In the genomic region with DNA sequence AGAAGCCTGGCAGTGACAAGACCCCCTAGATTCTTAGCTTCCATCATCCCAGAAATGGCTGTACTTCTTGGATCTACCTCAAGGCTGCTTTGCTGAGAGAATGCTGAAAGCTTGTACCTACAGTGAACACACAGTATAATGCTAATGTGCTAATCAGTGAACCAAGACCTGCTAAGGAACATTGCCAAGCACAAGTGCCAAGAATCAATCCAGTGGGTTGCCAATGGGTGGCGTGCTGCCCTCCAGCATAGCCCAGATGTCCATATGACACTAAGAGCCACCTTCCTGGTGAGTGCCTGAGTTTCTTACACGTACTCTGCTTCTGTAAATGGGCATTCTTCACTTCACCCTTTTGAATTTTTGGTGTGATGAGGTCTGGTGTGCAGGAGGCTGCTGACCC, we compare ENCODE assay signal across 22 mouse cellular contexts. TPM values are rescaled to one million over a fixed set of nuclear protein-coding genes. Genes with fewer than 3 reads are reported as not detected.
DNase-seq lines count a peak whose midpoint lies in the region; ATAC-seq and TF ChIP-seq lines count a peak whose summit lies in the region.
"Had no signal": no experiment of that assay in that cellular context is flagged by ENCODE, and none has a peak within 500 bp of the region (broad histone marks: within the 10 kb centered on the region; RNA-seq: fewer than 3 reads in every experiment).

No protein-coding gene starts in this region.

- peak; percentile 33 for DNase-seq in hindbrain, postnatal 0 days (ENCODE audit: low spot score)
- no peak for DNase-seq in hindbrain, embryonic 10.5 days (ENCODE audit: low spot score)
- peak; percentile 44 for DNase-seq in left cerebral cortex, postnatal 4 days
- DNase-seq in left cerebral cortex, adult 18-20 months (ENCODE audit: low spot score in 2 of 2): no peak
- no peak for DNase-seq in kidney, postnatal 0 days (ENCODE audit: low spot score)
- no peak for DNase-seq in lung, postnatal 4 days
- DNase-seq: adrenal gland, postnatal 36 days; cerebellum, adult 11-12 months; forebrain, postnatal 0 days; gastrocnemius, postnatal 14 days; heart, adult 11 months; liver, embryonic 13.5 days; lung, embryonic 14.5 days; thymus, adult 2 months; thymus, postnatal 4 days had no signal

- TF ChIP-seq CTCF in hindbrain, postnatal 0 days (IDR thresholded peaks at IDR 0.05; ENCODE audit: low read depth): no peak; the same call in 1 of the 2 replicates
- TF ChIP-seq CTCF in kidney, postnatal 0 days (IDR thresholded peaks at IDR 0.05; ENCODE audit: low read depth): peak; percentile 17; the same call in 1 of the 2 replicates

- no peaks in the 10 kb centered on the region for H3K27me3 ChIP-seq in hindbrain, postnatal 0 days (ENCODE audit: insufficient read depth, low read length)
- no peaks in the 10 kb centered on the region for H3K27me3 ChIP-seq in hindbrain, embryonic 10.5 days (ENCODE audit: insufficient read depth, poor library complexity, severe bottlenecking)
- H3K27me3 ChIP-seq in kidney, postnatal 0 days (ENCODE audit: insufficient read depth, low read length): no peaks in the 10 kb centered on the region
- H3K27me3 ChIP-seq: heart, embryonic 12.5 days; liver, embryonic 13.5 days; megakaryocyte, embryonic 14.5 days; midbrain, embryonic 15.5 days had no signal

- no peaks in the 10 kb centered on the region for H3K9me3 ChIP-seq in hindbrain, postnatal 0 days (ENCODE audit: low read length)
- peaks cover 24% of the 10 kb centered on the region for H3K9me3 ChIP-seq in hindbrain, embryonic 10.5 days
- H3K9me3 ChIP-seq in kidney, postnatal 0 days (replicated peaks; ENCODE audit: low read length): no peaks in the 10 kb centered on the region
- H3K9me3 ChIP-seq: midbrain, embryonic 15.5 days had no signal

- H3K27ac ChIP-seq in hindbrain, postnatal 0 days: no peak overlapping the region
- H3K27ac ChIP-seq in hindbrain, embryonic 10.5 days: no peak overlapping the region
- H3K27ac ChIP-seq in kidney, postnatal 0 days: no peak overlapping the region
- H3K27ac ChIP-seq: liver, embryonic 13.5 days; midbrain, embryonic 15.5 days; stomach, postnatal 0 days had no signal

- intact Hi-C loops in left cerebral cortex, postnatal 4 days (cut with DNase I): no loop called here

- 40% methylated on average over 2 of the region's 2 CpGs for WGBS in hindbrain, postnatal 0 days
- 96% methylated on average over 2 of the region's 2 CpGs for WGBS in hindbrain, embryonic 10.5 days
- 82% methylated on average over 2 of the region's 2 CpGs for WGBS in kidney, postnatal 0 days

- no peak overlapping the region for H3K9ac ChIP-seq in hindbrain, postnatal 0 days (replicated peaks; ENCODE audit: low read length)
- H3K9ac ChIP-seq in kidney, postnatal 0 days (ENCODE audit: low read depth, low read length): no peak overlapping the region
- H3K9ac ChIP-seq: forebrain, postnatal 0 days; heart, embryonic 12.5 days; liver, embryonic 13.5 days; lung, embryonic 14.5 days; midbrain, embryonic 15.5 days had no signal

- H3K36me3 ChIP-seq in hindbrain, postnatal 0 days (ENCODE audit: insufficient read depth, low read length): peaks cover 11% of the 10 kb centered on the region; the same call in 1 of the 2 replicates
- H3K36me3 ChIP-seq in hindbrain, embryonic 10.5 days: peaks cover 87% of the 10 kb centered on the region
- H3K36me3 ChIP-seq in kidney, postnatal 0 days (ENCODE audit: insufficient read depth, low read length): peaks cover 28% of the 10 kb centered on the region; the same call in 1 of the 2 replicates

- H3K4me1 ChIP-seq in hindbrain, postnatal 0 days (ENCODE audit: insufficient read depth, low read length): no peaks in the 10 kb centered on the region
- no peaks in the 10 kb centered on the region for H3K4me1 ChIP-seq in hindbrain, embryonic 10.5 days (replicated peaks)
- 0 out of 2 replicates have a peak, but pooled peaks cover 3% of the 10 kb centered on the region for H3K4me1 ChIP-seq in kidney, postnatal 0 days (replicated peaks; ENCODE audit: insufficient read depth, low read length)
- H3K4me1 ChIP-seq: megakaryocyte, embryonic 14.5 days; midbrain, embryonic 15.5 days had no signal

- no peak overlapping the region for H3K4me2 ChIP-seq in hindbrain, postnatal 0 days (ENCODE audit: low read depth, low read length)
- H3K4me2 ChIP-seq in kidney, postnatal 0 days (ENCODE audit: low read length): no peak overlapping the region
- H3K4me2 ChIP-seq: heart, embryonic 12.5 days; liver, embryonic 13.5 days; lung, embryonic 14.5 days; midbrain, embryonic 15.5 days had no signal

- no peak overlapping the region for H3K4me3 ChIP-seq in hindbrain, postnatal 0 days (ENCODE audit: low read length)
- H3K4me3 ChIP-seq in hindbrain, embryonic 10.5 days: no peak overlapping the region
- H3K4me3 ChIP-seq in kidney, postnatal 0 days (replicated peaks; ENCODE audit: low read depth, low read length): no peak overlapping the region
- H3K4me3 ChIP-seq: heart, embryonic 12.5 days; liver, embryonic 13.5 days; megakaryocyte, embryonic 14.5 days; midbrain, embryonic 15.5 days; myocyte had no signal

- ATAC-seq in hindbrain, postnatal 0 days: 0 out of 2 replicates have a peak, but pooled peaks have one; percentile 38
- no peak for ATAC-seq in kidney, postnatal 0 days (replicated peaks; ENCODE audit: low FRiP score, low read depth)
- ATAC-seq in megakaryocyte-erythroid progenitor cell, adult 5-6 weeks (replicated peaks; ENCODE audit: low FRiP score, low TSS enrichment, poor library complexity, severe bottlenecking): 0 out of 2 replicates have a peak, but pooled peaks have one; percentile 35
- ATAC-seq: forebrain, postnatal 0 days; intestine, postnatal 0 days; midbrain, embryonic 15.5 days had no signal

RNA-seq across cellular contexts. Expression of gene Tmppe, which starts 6.8 kb away (rescaled TPM):
- 6.1 and 9.4 TPM in 2 replicates for total RNA-seq in hindbrain, postnatal 0 days (2014; rRNA removed)
- polyA plus RNA-seq in hindbrain, postnatal 0 days (2015; fragmentation: Nextera tagmentation; extraction: Ambion mirVana): 5.9 and 7.1 TPM in 2 replicates
- 9.9 and 12.3 TPM in 2 replicates for polyA plus RNA-seq in hindbrain, embryonic 10.5 days (2016; fragmentation: Nextera tagmentation; extraction: Ambion mirVana)
- total RNA-seq in left cerebral cortex, postnatal 4 days (2021): 10 to 100 TPM; 11.1 to 11.4 TPM
- total RNA-seq in left cerebral cortex, adult 18-20 months (2021): 10 to 100 TPM; 12.9 to 13.4 TPM
- polyA plus RNA-seq in kidney, postnatal 0 days (2015; fragmentation: Nextera tagmentation; extraction: Ambion mirVana): 7.0 and 9.7 TPM in 2 replicates
- 4.5 TPM in 2 replicates for total RNA-seq in megakaryocyte-erythroid progenitor cell, adult 5-6 weeks (2014; fragmentation: Nextera tagmentation)
- 0.75 and 3.7 TPM in 2 replicates for total RNA-seq in megakaryocyte-erythroid progenitor cell, adult 5-6 weeks (2017)

RNA-seq across cellular contexts. Expression of gene Glb1, which starts 6.8 kb away (rescaled TPM):
- 37.5 and 41.9 TPM in 2 replicates for total RNA-seq in hindbrain, postnatal 0 days (2014; rRNA removed)
- polyA plus RNA-seq in hindbrain, postnatal 0 days (2015; fragmentation: Nextera tagmentation; extraction: Ambion mirVana): 35.7 and 36.2 TPM in 2 replicates
- polyA plus RNA-seq in hindbrain, embryonic 10.5 days (2016; fragmentation: Nextera tagmentation; extraction: Ambion mirVana): 22.4 and 23.1 TPM in 2 replicates
- total RNA-seq in left cerebral cortex, postnatal 4 days (2021): 10 to 100 TPM; 26.7 to 30.3 TPM
- total RNA-seq in left cerebral cortex, adult 18-20 months (2021): 10 to 100 TPM; 23.3 to 25.5 TPM
- 77.9 and 85.5 TPM in 2 replicates for polyA plus RNA-seq in kidney, postnatal 0 days (2015; fragmentation: Nextera tagmentation; extraction: Ambion mirVana)
- 15.9 and 20.4 TPM in 2 replicates for total RNA-seq in megakaryocyte-erythroid progenitor cell, adult 5-6 weeks (2014; fragmentation: Nextera tagmentation)
- total RNA-seq in megakaryocyte-erythroid progenitor cell, adult 5-6 weeks (2017): 11.5 and 23.4 TPM in 2 replicates

RNA-seq across cellular contexts. Expression of gene Crtap, which starts 17.2 kb away (rescaled TPM):
- 22.7 and 24.7 TPM in 2 replicates for total RNA-seq in hindbrain, postnatal 0 days (2014; rRNA removed)
- polyA plus RNA-seq in hindbrain, postnatal 0 days (2015; fragmentation: Nextera tagmentation; extraction: Ambion mirVana): 31.8 and 34.2 TPM in 2 replicates
- polyA plus RNA-seq in hindbrain, embryonic 10.5 days (2016; fragmentation: Nextera tagmentation; extraction: Ambion mirVana): 42.3 and 52.1 TPM in 2 replicates
- 10 to 100 TPM; 13.6 to 18.3 TPM for total RNA-seq in left cerebral cortex, postnatal 4 days (2021)
- 1 to 10 TPM; 5.7 to 6.6 TPM for total RNA-seq in left cerebral cortex, adult 18-20 months (2021)
- polyA plus RNA-seq in kidney, postnatal 0 days (2015; fragmentation: Nextera tagmentation; extraction: Ambion mirVana): 133 and 140 TPM in 2 replicates
- total RNA-seq in megakaryocyte-erythroid progenitor cell, adult 5-6 weeks (2014; fragmentation: Nextera tagmentation): 19.9 and 45.0 TPM in 2 replicates
- 13.1 and 13.6 TPM in 2 replicates for total RNA-seq in megakaryocyte-erythroid progenitor cell, adult 5-6 weeks (2017)

Comparison
In these comparisons a context has a peak if more than half of its experiments do, and no peak if none do; other contexts are left out.
1. DNase-seq: peak in hindbrain, postnatal 0 days (single experiment) and left cerebral cortex, postnatal 4 days (single experiment); none in hindbrain, embryonic 10.5 days (single experiment), left cerebral cortex, adult 18-20 months (0 of 2), kidney, postnatal 0 days (single experiment) and lung, postnatal 4 days (0 of 2).